Mouse (Mus musculus) limb, embryonic 15.5 days (tissue): Measurements from ENCODE around the gene Usp43. TPM values are rescaled to one million over a fixed set of nuclear protein-coding genes. Genes with fewer than 3 reads are reported as not detected.

Experiments
- ATAC-seq: fragments of 200-750 bp; cut with Nextera tagmentation; 2 replicates; pipeline ENCODE4 v1.8.0; 2017; ENCODE audit warnings: low read depth, moderate TSS enrichment; ENCODE audit not compliant: insufficient number of reproducible peaks, low FRiP score, low TSS enrichment
- H3K27ac ChIP-seq: fragments of 300-500 bp; sonication (generic); 2 replicates; pipeline ENCODE4 v1.5.1; 2015; ENCODE audit warnings: moderate library complexity, mild to moderate bottlenecking, inconsistent platforms
- H3K27me3 ChIP-seq: fragments of 300-500 bp; sonication (generic); 2 replicates; pipeline ENCODE4 v1.6.1; 2015; ENCODE audit warnings: inconsistent platforms
- H3K36me3 ChIP-seq: fragments of 300-500 bp; sonication (generic); 2 replicates; pipeline ENCODE4 v1.6.1; 2015; ENCODE audit warnings: inconsistent platforms
- H3K4me1 ChIP-seq: fragments of 300-500 bp; sonication (generic); 2 replicates; pipeline ENCODE4 v1.6.1; 2015; ENCODE audit warnings: inconsistent platforms
- H3K4me2 ChIP-seq: fragments of 300-500 bp; sonication (generic); 2 replicates; pipeline ENCODE4 v1.6.1; 2015; ENCODE audit warnings: mild to moderate bottlenecking, inconsistent platforms
- H3K4me3 ChIP-seq: fragments of 300-500 bp; sonication (generic); 2 replicates; pipeline ENCODE4 v1.5.1; 2015; ENCODE audit warnings: mild to moderate bottlenecking, inconsistent platforms
- H3K9ac ChIP-seq: fragments of 300-500 bp; sonication (generic); 2 replicates; pipeline ENCODE4 v1.6.1; 2015; ENCODE audit warnings: inconsistent platforms
- H3K9me3 ChIP-seq: fragments of 300-500 bp; sonication (generic); 2 replicates; pipeline ENCODE4 v1.6.1; 2016; ENCODE audit warnings: inconsistent platforms
- WGBS: fragments of 180-500 bp; shearing (Covaris S2); methylation state at CpG from one replicate; pipeline ENCODE4 v1.1.7; 2015; 5-methylcytosine and 5-hydroxymethylcytosine counted together
- polyA plus RNA-seq: library from polyadenylated mRNA; unstranded; fragments of >200 nt; fragmentation: Nextera tagmentation; extraction: Ambion mirVana; gene quantifications from 2 replicates; pipeline ENCODE4 v1.2.1, GENCODE M21; 2015

Gene Usp43
- polyA plus RNA-seq, 1 experiment from 2014 or later: 0.96 TPM

- H3K4me2 ChIP-seq: no peak overlapping the region
- 0 out of 2 replicates have a peak, but pooled peaks have one; percentile 20 for ATAC-seq
- H3K9me3 ChIP-seq: no peaks in the 10 kb centered on the region
- H3K4me3 ChIP-seq: no peak overlapping the region
- H3K27ac ChIP-seq: no peak overlapping the region
- H3K36me3 ChIP-seq: no peaks in the 10 kb centered on the region
- peaks cover 10% of the 10 kb centered on the region for H3K4me1 ChIP-seq
- WGBS: 20% methylated on average over 10 of the region's 15 CpGs
- H3K9ac ChIP-seq: no peak overlapping the region
- H3K27me3 ChIP-seq: peaks cover 9% of the 10 kb centered on the region
Observed at GRCm38 (mm10) chr11:67926348-67927055, 4.5 kb upstream of the Usp43 start.

- Histone ChIP-seq H3K27ac (no peak overlapping the region), H3K4me3 (no peak overlapping the region), H3K9ac (no peak overlapping the region), H3K4me1 (peaks cover 13% of the 10 kb centered on the region), H3K27me3 (peaks cover 24% of the 10 kb centered on the region), H3K36me3 (no peaks in the 10 kb centered on the region), H3K9me3 (no peaks in the 10 kb centered on the region), H3K4me2 (no peak overlapping the region)
- no peak for ATAC-seq
- 84% methylated on average over 13 of the region's 13 CpGs for WGBS
Observed at GRCm38 (mm10) chr11:67925000-67925399, 3.0 kb upstream of the Usp43 start.

GRCm38 (mm10) chr11:67923720-67924119, 1.8 kb upstream of the Usp43 start:
- Histone ChIP-seq H3K4me3 (no peak overlapping the region), H3K36me3 (no peaks in the 10 kb centered on the region), H3K9ac (no peak overlapping the region), H3K27ac (no peak overlapping the region), H3K4me2 (no peak overlapping the region), H3K9me3 (no peaks in the 10 kb centered on the region), H3K4me1 (peaks cover 13% of the 10 kb centered on the region), H3K27me3 (peaks cover 28% of the 10 kb centered on the region)
- no peak for ATAC-seq
- WGBS: 89% methylated on average over 5 of the region's 5 CpGs

GRCm38 (mm10) chr11:67922755-67923125, 787 bp upstream of the Usp43 start:
- no peak for ATAC-seq
- Histone ChIP-seq H3K9me3 (no peaks in the 10 kb centered on the region), H3K36me3 (no peaks in the 10 kb centered on the region), H3K27ac (peak overlapping the region; percentile 33; the same call in 1 of the 2 replicates), H3K27me3 (peaks cover 28% of the 10 kb centered on the region), H3K4me2 (peak overlapping the region; percentile 100), H3K4me1 (peaks cover 13% of the 10 kb centered on the region), H3K4me3 (peak overlapping the region; percentile 65), H3K9ac (no peak overlapping the region)
- under 1% methylated on average over 12 of the region's 12 CpGs for WGBS

GRCm38 (mm10) chr11:67921091-67921826, 694 bp downstream of the Usp43 start:
- peaks cover 13% of the 10 kb centered on the region for H3K4me1 ChIP-seq
- peaks cover 28% of the 10 kb centered on the region for H3K27me3 ChIP-seq
- WGBS: 3% methylated on average over 47 of the region's 47 CpGs
- peak overlapping the region; percentile 65 for H3K4me3 ChIP-seq
- H3K4me2 ChIP-seq: peak overlapping the region; percentile 100
- H3K9ac ChIP-seq: peak overlapping the region; percentile 50; the same call in 1 of the 2 replicates
- peak overlapping the region; percentile 33; the same call in 1 of the 2 replicates for H3K27ac ChIP-seq
- no peak for ATAC-seq
- no peaks in the 10 kb centered on the region for H3K36me3 ChIP-seq
- H3K9me3 ChIP-seq: no peaks in the 10 kb centered on the region

- Histone ChIP-seq H3K27ac (no peak overlapping the region), H3K4me1 (peaks cover 13% of the 10 kb centered on the region), H3K4me2 (peak overlapping the region; percentile 100; the same call in 1 of the 2 replicates), H3K4me3 (peak overlapping the region; percentile 65; the same call in 1 of the 2 replicates), H3K9ac (no peak overlapping the region), H3K36me3 (no peaks in the 10 kb centered on the region), H3K27me3 (peaks cover 28% of the 10 kb centered on the region), H3K9me3 (no peaks in the 10 kb centered on the region)
- ATAC-seq: no peak
- 54% methylated on average over 9 of the region's 9 CpGs for WGBS
Observed at GRCm38 (mm10) chr11:67920226-67920960, 1.6 kb downstream of the Usp43 start.

GRCm38 (mm10) chr11:67919593-67919992, 2.4 kb downstream of the Usp43 start:
- no peak overlapping the region for H3K4me3 ChIP-seq
- H3K9me3 ChIP-seq: no peaks in the 10 kb centered on the region
- H3K27me3 ChIP-seq: peaks cover 28% of the 10 kb centered on the region
- no peak for ATAC-seq
- no peak overlapping the region for H3K9ac ChIP-seq
- no peak overlapping the region for H3K27ac ChIP-seq
- H3K4me1 ChIP-seq: peaks cover 13% of the 10 kb centered on the region
- 66% methylated on average over 5 of the region's 5 CpGs for WGBS
- no peak overlapping the region for H3K4me2 ChIP-seq
- no peaks in the 10 kb centered on the region for H3K36me3 ChIP-seq

GRCm38 (mm10) chr11:67917126-67917525, 4.8 kb downstream of the Usp43 start:
- no peak overlapping the region for H3K4me2 ChIP-seq
- H3K9ac ChIP-seq: no peak overlapping the region
- no peaks in the 10 kb centered on the region for H3K36me3 ChIP-seq
- H3K27me3 ChIP-seq: peaks cover 25% of the 10 kb centered on the region
- H3K4me3 ChIP-seq: no peak overlapping the region
- WGBS: 80% methylated on average over 3 of the region's 3 CpGs
- H3K9me3 ChIP-seq: no peaks in the 10 kb centered on the region
- ATAC-seq: no peak
- H3K27ac ChIP-seq: no peak overlapping the region
- peaks cover 9% of the 10 kb centered on the region for H3K4me1 ChIP-seq

- no peak overlapping the region for H3K9ac ChIP-seq
- no peaks in the 10 kb centered on the region for H3K27me3 ChIP-seq
- no peaks in the 10 kb centered on the region for H3K4me1 ChIP-seq
- no peak overlapping the region for H3K4me2 ChIP-seq
- WGBS: 63% methylated on average over 5 of the region's 5 CpGs
- H3K4me3 ChIP-seq: no peak overlapping the region
- no peak for ATAC-seq
- H3K36me3 ChIP-seq: no peaks in the 10 kb centered on the region
- H3K9me3 ChIP-seq: no peaks in the 10 kb centered on the region
- H3K27ac ChIP-seq: no peak overlapping the region
Observed at GRCm38 (mm10) chr11:67911074-67911473, 10.9 kb downstream of the Usp43 start.

- WGBS: 78% methylated on average over 4 of the region's 4 CpGs
- no peak for ATAC-seq
- H3K4me1 ChIP-seq: no peaks in the 10 kb centered on the region
- no peaks in the 10 kb centered on the region for H3K36me3 ChIP-seq
- no peaks in the 10 kb centered on the region for H3K27me3 ChIP-seq
- H3K4me2 ChIP-seq: no peak overlapping the region
- no peak overlapping the region for H3K4me3 ChIP-seq
- no peak overlapping the region for H3K27ac ChIP-seq
- H3K9me3 ChIP-seq: no peaks in the 10 kb centered on the region
- no peak overlapping the region for H3K9ac ChIP-seq
Observed at GRCm38 (mm10) chr11:67903756-67904155, 18.2 kb downstream of the Usp43 start.

- no peaks in the 10 kb centered on the region for H3K36me3 ChIP-seq
- 0 out of 2 replicates have a peak, but pooled peaks have one; percentile 61 for ATAC-seq
- WGBS: 48% methylated on average over 8 of the region's 8 CpGs
Observed at GRCm38 (mm10) chr11:67897064-67897560, 24.8 kb downstream of the Usp43 start.

More at GRCm38 (mm10) chr11:67897064-67897560, 24.8 kb downstream of the Usp43 start:
- Histone ChIP-seq H3K4me2 (no peak overlapping the region), H3K9ac (no peak overlapping the region), H3K27me3 (no peaks in the 10 kb centered on the region), H3K4me3 (no peak overlapping the region), H3K4me1 (peaks cover 8% of the 10 kb centered on the region; the same call in 1 of the 2 replicates), H3K9me3 (no peaks in the 10 kb centered on the region), H3K27ac (no peak overlapping the region)
